ENCODE assay signal across 9 mouse cellular contexts in the genomic region with DNA sequence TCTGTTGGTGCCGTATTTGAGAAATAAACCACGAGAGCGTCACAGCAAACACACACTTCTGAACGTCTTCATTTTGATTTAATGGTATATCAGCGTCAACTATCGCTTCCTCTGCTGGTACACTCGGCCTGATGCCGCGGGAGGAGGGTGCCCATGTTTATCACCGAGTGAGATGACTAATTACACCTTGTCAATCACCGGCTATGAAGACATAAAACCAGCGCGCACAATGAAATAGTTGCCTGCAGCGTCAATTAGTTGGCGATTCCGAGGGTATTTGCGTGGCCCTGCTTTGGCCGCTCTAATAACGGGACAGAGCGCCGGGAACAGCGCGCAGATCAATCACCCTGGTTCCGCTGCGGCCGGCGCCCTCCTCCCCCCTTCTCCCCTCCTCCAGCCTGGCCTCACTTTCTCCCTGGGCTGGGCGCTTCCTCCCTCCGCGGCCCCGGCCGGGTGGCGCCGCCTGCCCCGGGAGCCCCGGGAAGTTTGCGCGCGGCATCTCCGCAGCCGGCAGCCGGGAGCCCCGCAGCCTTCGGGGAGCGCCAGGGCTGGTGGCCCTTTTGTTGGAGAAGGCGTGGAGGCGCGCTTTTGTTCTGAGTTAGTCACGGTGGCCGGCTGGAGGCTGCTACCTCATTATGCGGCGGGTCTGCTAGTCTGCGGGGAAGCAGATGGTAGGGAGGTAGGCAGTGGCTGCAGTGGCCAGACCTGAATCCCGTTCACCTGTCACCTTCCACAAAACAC. TPM values are rescaled to one million over a fixed set of nuclear protein-coding genes. Genes with fewer than 3 reads are reported as not detected.
DNase-seq lines count a peak whose midpoint lies in the region; ATAC-seq lines count a peak whose summit lies in the region.
"Had no signal": no experiment of that assay in that cellular context is flagged by ENCODE, and none has a peak within 500 bp of the region (broad histone marks: within the 10 kb centered on the region; RNA-seq: fewer than 3 reads in every experiment).

No protein-coding gene starts in this region.

- WGBS in embryonic facial prominence, embryonic 13.5 days = under 1% methylated on average over 51 of the region's 54 CpGs
- WGBS in intestine, embryonic 15.5 days = under 1% methylated on average over 54 of the region's 54 CpGs
- under 1% methylated on average over 54 of the region's 54 CpGs for WGBS in neural tube, embryonic 11.5 days

- H3K4me3 ChIP-seq in embryonic facial prominence, embryonic 13.5 days = peak overlapping the region; percentile 30
- H3K4me3 ChIP-seq in intestine, embryonic 15.5 days (replicated peaks) = peak overlapping the region; percentile 24
- H3K4me3 ChIP-seq in neural tube, embryonic 11.5 days (ENCODE audit: low read depth, low read length) = peak overlapping the region; percentile 20
- H3K4me3 ChIP-seq: erythroblast, embryonic 14.5 days had no signal

- peak overlapping the region; percentile 49 for H3K4me2 ChIP-seq in embryonic facial prominence, embryonic 13.5 days
- H3K4me2 ChIP-seq in intestine, embryonic 15.5 days (replicated peaks) = peak overlapping the region; percentile 45
- peak overlapping the region; percentile 44 for H3K4me2 ChIP-seq in neural tube, embryonic 11.5 days (ENCODE audit: low read depth)

- no peaks in the 10 kb centered on the region for H3K36me3 ChIP-seq in embryonic facial prominence, embryonic 13.5 days
- no peaks in the 10 kb centered on the region for H3K36me3 ChIP-seq in intestine, embryonic 15.5 days
- no peaks in the 10 kb centered on the region for H3K36me3 ChIP-seq in neural tube, embryonic 11.5 days (ENCODE audit: control insufficient read depth, insufficient read depth, low read length)

- H3K27ac ChIP-seq in embryonic facial prominence, embryonic 13.5 days = no peak overlapping the region
- H3K27ac ChIP-seq in intestine, embryonic 15.5 days = no peak overlapping the region
- no peak overlapping the region for H3K27ac ChIP-seq in neural tube, embryonic 11.5 days (ENCODE audit: low read depth, low read length)

- DNase-seq in adrenal gland, postnatal 14 days = peak; percentile 17
- no peak for DNase-seq in adrenal gland, postnatal 4 days (ENCODE audit: low spot score in 2 of 2)
- DNase-seq in A20 (ENCODE audit: low read depth, low spot score) = peak; percentile 46
- DNase-seq in neural tube, embryonic 11.5 days (ENCODE audit: low spot score) = peak; percentile 75
- no peak for DNase-seq in ovary, postnatal 10 days (ENCODE audit: low spot score)
- no peak for DNase-seq in ovary, adult 18-20 months (ENCODE audit: low spot score)

- peaks cover 100% of the 10 kb centered on the region for H3K27me3 ChIP-seq in embryonic facial prominence, embryonic 13.5 days
- H3K27me3 ChIP-seq in intestine, embryonic 15.5 days (replicated peaks) = peaks cover 94% of the 10 kb centered on the region
- peaks cover 100% of the 10 kb centered on the region for H3K27me3 ChIP-seq in neural tube, embryonic 11.5 days (ENCODE audit: control insufficient read depth, insufficient read depth, low read length)

- ATAC-seq in embryonic facial prominence, embryonic 13.5 days (ENCODE audit: insufficient number of reproducible peaks, insufficient read depth, low FRiP score, low TSS enrichment, low read depth) = no peak
- no peak for ATAC-seq in intestine, embryonic 15.5 days
- peak; percentile 78 for ATAC-seq in neural tube, embryonic 11.5 days (ENCODE audit: insufficient read depth, low FRiP score, low TSS enrichment)

- peaks cover 33% of the 10 kb centered on the region for H3K4me1 ChIP-seq in embryonic facial prominence, embryonic 13.5 days
- H3K4me1 ChIP-seq in intestine, embryonic 15.5 days (replicated peaks) = peaks cover 24% of the 10 kb centered on the region
- peaks cover 10% of the 10 kb centered on the region for H3K4me1 ChIP-seq in neural tube, embryonic 11.5 days (ENCODE audit: control insufficient read depth, insufficient read depth, low read length)

- peak overlapping the region; percentile 33; the same call in 1 of the 2 replicates for H3K9ac ChIP-seq in embryonic facial prominence, embryonic 13.5 days
- no peak overlapping the region for H3K9ac ChIP-seq in intestine, embryonic 15.5 days
- peak overlapping the region; percentile 27; the same call in 1 of the 2 replicates for H3K9ac ChIP-seq in neural tube, embryonic 11.5 days (ENCODE audit: low read length)

- H3K9me3 ChIP-seq in embryonic facial prominence, embryonic 13.5 days = no peaks in the 10 kb centered on the region
- no peaks in the 10 kb centered on the region for H3K9me3 ChIP-seq in intestine, embryonic 15.5 days
- no peaks in the 10 kb centered on the region for H3K9me3 ChIP-seq in neural tube, embryonic 11.5 days (ENCODE audit: control insufficient read depth, low read length)

RNA-seq across cellular contexts. Expression of gene Lhx2, which starts 8.9 kb away (rescaled TPM):
- 0.41 and 1.0 TPM in 2 replicates for total RNA-seq in adrenal gland, postnatal 14 days (2021)
- total RNA-seq in adrenal gland, postnatal 4 days (2021) = 1 to 10 TPM in 1 of 2 experiments, under 1 TPM in 1; 0.39 to 1.2 TPM
- polyA plus RNA-seq in embryonic facial prominence, embryonic 13.5 days (2015; fragmentation: Nextera tagmentation; extraction: Ambion mirVana) = 10.0 and 17.8 TPM in 2 replicates
- polyA plus RNA-seq in intestine, embryonic 15.5 days (2015; fragmentation: Nextera tagmentation; extraction: Ambion mirVana) = 0.09 and 0.44 TPM in 2 replicates
- 6.0 and 8.7 TPM in 2 replicates for polyA plus RNA-seq in neural tube, embryonic 11.5 days (2014; fragmentation: Nextera tagmentation; extraction: Ambion mirVana)

Comparison
In these comparisons a context has a peak if more than half of its experiments do, and no peak if none do; other contexts are left out.
1. DNase-seq: peak in adrenal gland, postnatal 14 days (single experiment), A20 (single experiment) and neural tube, embryonic 11.5 days (single experiment); none in adrenal gland, postnatal 4 days (0 of 2), ovary, postnatal 10 days (single experiment) and ovary, adult 18-20 months (single experiment).
2. Peak in every context shown above with its lines, with median percentiles within 50 percentile points of each other: H3K4me2 ChIP-seq and H3K4me3 ChIP-seq.